In the genomic region with DNA sequence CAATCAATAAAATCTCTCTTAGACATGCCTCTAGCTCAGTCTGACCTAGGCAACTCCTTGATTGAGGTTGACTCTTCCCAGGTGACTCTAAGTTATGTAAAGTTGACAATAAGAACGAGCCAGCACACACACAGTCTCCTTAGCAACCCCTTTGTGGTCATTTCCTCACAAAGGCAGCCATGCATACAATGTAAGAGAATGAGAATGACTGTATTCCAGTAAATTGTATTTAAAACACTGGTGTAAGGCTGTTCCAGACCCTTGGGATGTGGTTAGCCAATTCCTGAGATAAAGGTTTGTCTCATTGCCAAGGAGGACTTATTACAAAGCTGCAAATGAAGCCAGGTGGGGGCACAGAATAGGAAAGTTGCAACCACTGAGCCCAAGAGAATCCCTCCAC, we compare ENCODE assay signal across 27 mouse cellular contexts. TPM values are rescaled to one million over a fixed set of nuclear protein-coding genes. Genes with fewer than 3 reads are reported as not detected.
DNase-seq lines count a peak whose midpoint lies in the region; ATAC-seq lines count a peak whose summit lies in the region.
"Had no signal": no experiment of that assay in that cellular context is flagged by ENCODE, and none has a peak within 500 bp of the region (broad histone marks: within the 10 kb centered on the region; RNA-seq: fewer than 3 reads in every experiment).

No protein-coding gene starts in this region.

- no peak for ATAC-seq in hindbrain, embryonic 12.5 days (ENCODE audit: low FRiP score)
- 0 out of 2 replicates have a peak, but pooled peaks have one; percentile 27 for ATAC-seq in kidney, embryonic 16.5 days (ENCODE audit: low FRiP score, low TSS enrichment)
- 0 out of 2 replicates have a peak, but pooled peaks have one; percentile 1 for ATAC-seq in neural tube, embryonic 11.5 days (ENCODE audit: insufficient read depth, low FRiP score, low TSS enrichment)
- ATAC-seq: CD4-positive, CD25-positive, alpha-beta regulatory T cell, adult 4 months; forebrain, embryonic 14.5 days; forebrain, embryonic 16.5 days had no signal

- peaks cover 24% of the 10 kb centered on the region; the same call in 1 of the 2 replicates for H3K4me1 ChIP-seq in hindbrain, embryonic 10.5 days (replicated peaks)
- peaks cover 19% of the 10 kb centered on the region for H3K4me1 ChIP-seq in hindbrain, embryonic 12.5 days
- H3K4me1 ChIP-seq in kidney, embryonic 16.5 days (ENCODE audit: insufficient read depth, low read length) = 0 out of 2 replicates have a peak, but pooled peaks cover 6% of the 10 kb centered on the region
- peaks cover 7% of the 10 kb centered on the region; the same call in 1 of the 2 replicates for H3K4me1 ChIP-seq in neural tube, embryonic 11.5 days (ENCODE audit: control insufficient read depth, insufficient read depth, low read length)
- peaks cover 29% of the 10 kb centered on the region for H3K4me1 ChIP-seq in forebrain, embryonic 10.5 days
- H3K4me1 ChIP-seq: embryonic facial prominence, embryonic 13.5 days; embryonic facial prominence, embryonic 15.5 days had no signal

- H3K4me2 ChIP-seq in hindbrain, embryonic 12.5 days (replicated peaks) = no peak overlapping the region
- H3K4me2 ChIP-seq in kidney, embryonic 16.5 days (replicated peaks; ENCODE audit: low read depth, low read length) = no peak overlapping the region
- H3K4me2 ChIP-seq in neural tube, embryonic 11.5 days (ENCODE audit: low read depth) = no peak overlapping the region
- H3K4me2 ChIP-seq: embryonic facial prominence, embryonic 13.5 days; embryonic facial prominence, embryonic 15.5 days; forebrain, embryonic 12.5 days had no signal

- no peak overlapping the region for H3K9ac ChIP-seq in hindbrain, embryonic 12.5 days
- H3K9ac ChIP-seq in kidney, embryonic 16.5 days (replicated peaks; ENCODE audit: low read length) = no peak overlapping the region
- H3K9ac ChIP-seq in neural tube, embryonic 11.5 days (ENCODE audit: low read length) = no peak overlapping the region
- H3K9ac ChIP-seq: embryonic facial prominence, embryonic 13.5 days; embryonic facial prominence, embryonic 15.5 days; forebrain, embryonic 12.5 days had no signal

- H3K27ac ChIP-seq in hindbrain, embryonic 10.5 days = 0 out of 2 replicates have a peak overlapping the region, but pooled peaks have one; percentile 19
- no peak overlapping the region for H3K27ac ChIP-seq in hindbrain, embryonic 12.5 days
- no peak overlapping the region for H3K27ac ChIP-seq in kidney, embryonic 16.5 days (ENCODE audit: low read length)
- no peak overlapping the region for H3K27ac ChIP-seq in neural tube, embryonic 11.5 days (ENCODE audit: low read depth, low read length)
- no peak overlapping the region for H3K27ac ChIP-seq in forebrain, embryonic 10.5 days
- H3K27ac ChIP-seq: embryonic facial prominence, embryonic 13.5 days; embryonic facial prominence, embryonic 15.5 days; forebrain, embryonic 12.5 days had no signal

- no peak for DNase-seq in hindbrain, embryonic 10.5 days (ENCODE audit: low spot score)
- DNase-seq in kidney, postnatal 4 days = no peak
- DNase-seq in neural tube, embryonic 11.5 days (ENCODE audit: low spot score) = no peak
- DNase-seq in neural tube, embryonic 10.5 days (ENCODE audit: extremely low spot score, low spot score) = no peak
- peak; percentile 52 for DNase-seq in R1 (ENCODE audit: low read depth, low spot score)
- DNase-seq in forebrain, embryonic 10.5 days (ENCODE audit: extremely low spot score, low spot score) = no peak
- DNase-seq: adrenal gland, adult 2 months; adrenal gland, postnatal 10 days; adrenal gland, postnatal 25 days; B cell, adult 2 months; cerebellum, adult 11 months; cerebellum, adult 18-20 months; cerebellum, adult 8-10 months; cerebellum, adult 9-11 months; cerebellum, postnatal 36 days; embryo, embryonic 11 days had no signal

- no peak overlapping the region for H3K4me3 ChIP-seq in hindbrain, embryonic 10.5 days
- no peak overlapping the region for H3K4me3 ChIP-seq in hindbrain, embryonic 12.5 days
- no peak overlapping the region for H3K4me3 ChIP-seq in kidney, embryonic 16.5 days (ENCODE audit: low read length)
- no peak overlapping the region for H3K4me3 ChIP-seq in neural tube, embryonic 11.5 days (ENCODE audit: low read depth, low read length)
- H3K4me3 ChIP-seq in forebrain, embryonic 10.5 days = no peak overlapping the region
- H3K4me3 ChIP-seq: embryonic facial prominence, embryonic 13.5 days; embryonic facial prominence, embryonic 15.5 days; forebrain, embryonic 12.5 days had no signal

- 56% methylated on average over 1 of the region's 1 CpGs for WGBS in hindbrain, embryonic 10.5 days
- WGBS in hindbrain, embryonic 12.5 days = 38% methylated on average over 1 of the region's 1 CpGs
- WGBS in kidney, embryonic 16.5 days = 54% methylated on average over 1 of the region's 1 CpGs
- 34% methylated on average over 1 of the region's 1 CpGs for WGBS in neural tube, embryonic 11.5 days
- WGBS in forebrain, embryonic 10.5 days = 76% methylated on average over 1 of the region's 1 CpGs

- no peaks in the 10 kb centered on the region for H3K36me3 ChIP-seq in hindbrain, embryonic 10.5 days
- H3K36me3 ChIP-seq in hindbrain, embryonic 12.5 days = no peaks in the 10 kb centered on the region
- H3K36me3 ChIP-seq in kidney, embryonic 16.5 days (ENCODE audit: insufficient read depth, low read length) = no peaks in the 10 kb centered on the region
- no peaks in the 10 kb centered on the region for H3K36me3 ChIP-seq in neural tube, embryonic 11.5 days (ENCODE audit: control insufficient read depth, insufficient read depth, low read length)
- H3K36me3 ChIP-seq in forebrain, embryonic 10.5 days (replicated peaks) = no peaks in the 10 kb centered on the region
- H3K36me3 ChIP-seq: embryonic facial prominence, embryonic 13.5 days; embryonic facial prominence, embryonic 15.5 days; forebrain, embryonic 12.5 days; G1E had no signal

- H3K27me3 ChIP-seq in hindbrain, embryonic 10.5 days (ENCODE audit: insufficient read depth, poor library complexity, severe bottlenecking) = no peaks in the 10 kb centered on the region
- no peaks in the 10 kb centered on the region for H3K27me3 ChIP-seq in hindbrain, embryonic 12.5 days
- no peaks in the 10 kb centered on the region for H3K27me3 ChIP-seq in kidney, embryonic 16.5 days (ENCODE audit: insufficient read depth, low read length)
- no peaks in the 10 kb centered on the region for H3K27me3 ChIP-seq in neural tube, embryonic 11.5 days (ENCODE audit: control insufficient read depth, insufficient read depth, low read length)
- no peaks in the 10 kb centered on the region for H3K27me3 ChIP-seq in forebrain, embryonic 10.5 days (ENCODE audit: poor library complexity, severe bottlenecking)
- H3K27me3 ChIP-seq: CH12.LX; embryonic facial prominence, embryonic 13.5 days; embryonic facial prominence, embryonic 15.5 days had no signal

- H3K9me3 ChIP-seq in hindbrain, embryonic 10.5 days = no peaks in the 10 kb centered on the region
- H3K9me3 ChIP-seq in hindbrain, embryonic 12.5 days (replicated peaks) = no peaks in the 10 kb centered on the region
- no peaks in the 10 kb centered on the region for H3K9me3 ChIP-seq in kidney, embryonic 16.5 days (ENCODE audit: low read length)
- H3K9me3 ChIP-seq in neural tube, embryonic 11.5 days (ENCODE audit: control insufficient read depth, low read length) = no peaks in the 10 kb centered on the region
- no peaks in the 10 kb centered on the region for H3K9me3 ChIP-seq in forebrain, embryonic 10.5 days
- H3K9me3 ChIP-seq: embryonic facial prominence, embryonic 13.5 days; embryonic facial prominence, embryonic 15.5 days; forebrain, embryonic 12.5 days; G1E had no signal

RNA-seq across cellular contexts. Expression of a gene that starts 20.8 kb away (rescaled TPM):
- polyA plus RNA-seq in hindbrain, embryonic 10.5 days (2016; fragmentation: Nextera tagmentation; extraction: Ambion mirVana) = 24.3 and 28.1 TPM in 2 replicates
- polyA plus RNA-seq in hindbrain, embryonic 12.5 days (2016; fragmentation: Nextera tagmentation; extraction: Ambion mirVana) = 15.8 and 16.5 TPM in 2 replicates
- 17.8 and 21.2 TPM in 2 replicates for polyA plus RNA-seq in kidney, embryonic 16.5 days (2015; fragmentation: Nextera tagmentation; extraction: Ambion mirVana)
- polyA plus RNA-seq in neural tube, embryonic 11.5 days (2014; fragmentation: Nextera tagmentation; extraction: Ambion mirVana) = 24.7 and 25.4 TPM in 2 replicates
- 35.6 and 36.0 TPM in 2 replicates for polyA plus RNA-seq in forebrain, embryonic 10.5 days (2016; fragmentation: Nextera tagmentation; extraction: Ambion mirVana)

RNA-seq across cellular contexts. Expression of a gene that starts 39.1 kb away (rescaled TPM):
- 0.05 TPM in 1 of 2 replicates, not detected in the other for polyA plus RNA-seq in hindbrain, embryonic 10.5 days (2016; fragmentation: Nextera tagmentation; extraction: Ambion mirVana)
- polyA plus RNA-seq in hindbrain, embryonic 12.5 days (2016; fragmentation: Nextera tagmentation; extraction: Ambion mirVana) = not detected in 2 replicates
- 0.06 TPM in 1 of 2 replicates, not detected in the other for polyA plus RNA-seq in kidney, embryonic 16.5 days (2015; fragmentation: Nextera tagmentation; extraction: Ambion mirVana)
- polyA plus RNA-seq in neural tube, embryonic 11.5 days (2014; fragmentation: Nextera tagmentation; extraction: Ambion mirVana) = 0.11 TPM in 1 of 2 replicates, not detected in the other
- polyA plus RNA-seq in forebrain, embryonic 10.5 days (2016; fragmentation: Nextera tagmentation; extraction: Ambion mirVana) = 0.05 TPM in 1 of 2 replicates, not detected in the other
- polyA plus RNA-seq: embryonic facial prominence, embryonic 11.5 days; forebrain, embryonic 14.5 days; forebrain, embryonic 16.5 days; G1E had no signal
